Mouse (Mus musculus) stomach, postnatal 0 days (tissue): ENCODE data around the gene Zmiz1. TPM values are rescaled to one million over a fixed set of nuclear protein-coding genes. Genes with fewer than 3 reads are reported as not detected.

ENCODE experiments used
- ATAC-seq: fragments of 200-750 bp; cut with Nextera tagmentation; 2 replicates; pipeline ENCODE4 v1.8.0; 2017; ENCODE audit not compliant: low FRiP score, low TSS enrichment
- DNase-seq: peaks from one replicate; pipeline ENCODE4 v3.0.0-alpha.2; 2016; ENCODE audit warnings: low spot score
- H3K27ac ChIP-seq: fragments of 300-500 bp; sonication (generic); replicated peaks from 2 replicates; pipeline ENCODE4 v1.5.1; 2014; ENCODE audit warnings: mild to moderate bottlenecking, control low read depth
- H3K27me3 ChIP-seq: fragments of 300-500 bp; sonication (generic); 2 replicates; pipeline ENCODE4 v1.6.1; 2014; ENCODE audit warnings: low read length; ENCODE audit not compliant: control insufficient read depth, insufficient read depth
- H3K36me3 ChIP-seq: fragments of 300-500 bp; sonication (generic); 2 replicates; pipeline ENCODE4 v1.6.1; 2014; ENCODE audit warnings: low read length, mixed read lengths; ENCODE audit not compliant: control insufficient read depth, insufficient read depth
- H3K4me1 ChIP-seq: fragments of 300-500 bp; sonication (generic); replicated peaks from 2 replicates; pipeline ENCODE4 v1.6.1; 2014; ENCODE audit warnings: antibody characterized with exemption; ENCODE audit not compliant: control insufficient read depth, insufficient read depth
- H3K4me2 ChIP-seq: fragments of 300-500 bp; sonication (generic); replicated peaks from 2 replicates; pipeline ENCODE4 v1.6.1; 2014; ENCODE audit warnings: low read depth, mild to moderate bottlenecking, control low read depth, moderate library complexity
- H3K4me3 ChIP-seq: fragments of 300-500 bp; sonication (generic); 2 replicates; pipeline ENCODE4 v1.5.1; 2014; ENCODE audit warnings: low read depth, low read length, control low read depth
- H3K9ac ChIP-seq: fragments of 300-500 bp; sonication (generic); 2 replicates; pipeline ENCODE4 v1.6.1; 2014; ENCODE audit warnings: mild to moderate bottlenecking, low read length, control low read depth, mixed read lengths
- H3K9me3 ChIP-seq: fragments of 300-500 bp; sonication (generic); 2 replicates; pipeline ENCODE4 v1.6.1; 2016; ENCODE audit warnings: low read length; ENCODE audit not compliant: control insufficient read depth
- CTCF ChIP-seq: IDR thresholded peaks from 2 replicates; pipeline ENCODE4 v1.5.1; 2016; ENCODE audit warnings: antibody characterized with exemption, low read depth, mild to moderate bottlenecking, moderate library complexity
- EP300 ChIP-seq: optimal IDR thresholded peaks from 2 replicates; pipeline ENCODE3; 2016; ENCODE audit warnings: antibody characterized with exemption
- WGBS: fragments of 180-500 bp; shearing (Covaris S2); extraction: QIAGEN DNeasy Blood & Tissue Kit; methylation state at CpG from one replicate; pipeline ENCODE4 v1.1.7; 2014; 5-methylcytosine and 5-hydroxymethylcytosine counted together
- polyA plus RNA-seq: library from polyadenylated mRNA; unstranded; fragments of >200 nt; fragmentation: Nextera tagmentation; extraction: Ambion mirVana; gene quantifications from 2 replicates; pipeline ENCODE4 v1.2.1, GENCODE M21; 2015

Gene Zmiz1
- polyA plus RNA-seq, 1 experiment from 2014 or later: 13.0 TPM

DNA sequence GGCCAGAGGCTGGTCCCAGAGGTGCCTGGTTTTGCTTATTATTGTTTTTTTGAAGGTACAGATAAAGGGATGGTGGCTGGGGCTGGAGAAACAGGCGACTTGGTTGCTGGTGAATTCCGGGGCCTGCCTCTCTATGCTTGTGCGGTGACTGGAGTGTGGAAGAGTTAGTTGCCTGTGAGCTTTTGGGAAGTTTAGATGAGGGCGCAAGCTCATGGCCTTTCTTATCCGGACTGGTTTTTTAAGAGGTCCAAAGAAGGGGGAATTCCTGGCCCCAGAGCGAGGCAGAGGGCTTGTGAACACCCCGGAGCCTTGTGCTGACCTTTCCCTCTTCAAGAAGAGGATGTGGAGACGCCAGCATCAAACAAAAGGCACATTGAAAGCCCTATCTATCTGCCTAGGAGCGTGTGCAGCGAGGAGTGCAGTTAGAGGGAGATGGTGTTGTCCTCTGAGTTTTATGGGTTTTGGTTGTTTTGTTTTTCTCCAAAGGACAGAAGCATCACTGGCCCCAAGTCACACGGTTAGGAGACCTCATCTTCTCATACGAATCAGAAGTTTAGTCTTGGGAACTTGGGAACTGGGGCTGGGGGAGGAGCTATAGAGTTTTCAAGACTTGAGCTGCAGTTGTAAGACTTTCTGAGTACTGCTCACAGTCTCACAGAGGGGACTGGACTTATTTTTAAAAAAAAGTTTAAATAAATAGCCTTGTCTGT, 2.8 kb downstream of the Zmiz1 start:
- H3K9me3 ChIP-seq: no peaks in the 10 kb centered on the region
- TF ChIP-seq EP300: no peak
- TF ChIP-seq CTCF: no peak
- H3K4me1 ChIP-seq: peaks cover 30% of the 10 kb centered on the region
- H3K27ac ChIP-seq: peak overlapping the region; percentile 99
- H3K4me2 ChIP-seq: peak overlapping the region; percentile 81
- DNase-seq (no peak), ATAC-seq (no peak)
- no peaks in the 10 kb centered on the region for H3K36me3 ChIP-seq
- 14% methylated on average over 12 of the region's 12 CpGs for WGBS
- H3K4me3 ChIP-seq: peak overlapping the region; percentile 95
- peak overlapping the region; percentile 96 for H3K9ac ChIP-seq
- no peaks in the 10 kb centered on the region for H3K27me3 ChIP-seq

DNA sequence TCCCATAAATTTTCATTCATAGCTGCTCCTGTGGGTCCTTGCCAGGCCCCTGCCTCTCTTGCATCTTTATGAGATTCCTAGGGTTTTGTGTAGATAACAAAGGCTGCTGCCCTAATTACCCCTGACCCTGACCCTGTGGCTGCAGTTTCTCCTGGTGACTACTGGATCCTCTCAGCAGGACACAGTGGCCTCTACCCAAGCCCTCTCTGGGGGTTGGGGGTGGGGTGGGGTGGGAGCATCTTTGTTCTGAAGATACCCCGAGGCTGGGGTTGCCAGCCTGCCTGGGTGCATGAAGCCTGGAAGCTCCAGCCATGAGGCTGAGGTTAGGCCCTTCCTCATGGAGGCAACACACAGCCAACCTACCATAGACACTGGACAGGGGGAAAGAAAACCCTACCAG, 4.0 kb downstream of the Zmiz1 start:
- TF ChIP-seq EP300: no peak
- no peak for TF ChIP-seq CTCF
- Histone ChIP-seq H3K4me1 (peaks cover 36% of the 10 kb centered on the region), H3K27ac (peak overlapping the region; percentile 82; the same call in 1 of the 2 replicates), H3K4me3 (no peak overlapping the region), H3K27me3 (no peaks in the 10 kb centered on the region), H3K4me2 (no peak overlapping the region), H3K9me3 (no peaks in the 10 kb centered on the region), H3K9ac (no peak overlapping the region; the same call in 1 of the 2 replicates), H3K36me3 (no peaks in the 10 kb centered on the region)
- ATAC-seq (no peak), DNase-seq (no peak)
- 33% methylated on average over 1 of the region's 1 CpGs for WGBS

DNA sequence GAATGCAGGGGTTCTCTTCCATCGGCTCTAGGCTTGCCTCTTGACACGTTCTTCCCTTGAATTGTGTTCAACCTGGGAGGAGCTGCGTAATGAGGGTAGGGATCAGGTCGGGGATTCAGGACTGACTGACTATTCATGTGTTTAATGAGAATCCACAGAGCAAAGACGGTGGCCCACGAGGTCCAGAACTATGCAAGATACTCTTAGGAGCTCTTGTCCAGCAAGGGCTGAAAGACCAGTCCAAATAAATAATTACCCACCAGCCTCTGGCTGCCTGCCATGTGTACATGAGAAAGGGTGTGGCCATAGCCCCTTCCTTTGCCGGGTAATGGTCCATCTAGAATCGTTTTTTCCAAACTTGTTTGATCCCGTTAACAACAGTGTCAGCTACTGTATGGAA, 4.9 kb downstream of the Zmiz1 start:
- WGBS: 11% methylated on average over 9 of the region's 9 CpGs
- Histone ChIP-seq H3K27me3 (no peaks in the 10 kb centered on the region), H3K4me2 (peak overlapping the region; percentile 27), H3K9me3 (no peaks in the 10 kb centered on the region), H3K36me3 (no peaks in the 10 kb centered on the region), H3K4me1 (peaks cover 39% of the 10 kb centered on the region), H3K27ac (peak overlapping the region; percentile 82), H3K9ac (no peak overlapping the region), H3K4me3 (no peak overlapping the region)
- ATAC-seq (no peak), DNase-seq (no peak)
- TF ChIP-seq EP300: no peak
- TF ChIP-seq CTCF: no peak

DNA sequence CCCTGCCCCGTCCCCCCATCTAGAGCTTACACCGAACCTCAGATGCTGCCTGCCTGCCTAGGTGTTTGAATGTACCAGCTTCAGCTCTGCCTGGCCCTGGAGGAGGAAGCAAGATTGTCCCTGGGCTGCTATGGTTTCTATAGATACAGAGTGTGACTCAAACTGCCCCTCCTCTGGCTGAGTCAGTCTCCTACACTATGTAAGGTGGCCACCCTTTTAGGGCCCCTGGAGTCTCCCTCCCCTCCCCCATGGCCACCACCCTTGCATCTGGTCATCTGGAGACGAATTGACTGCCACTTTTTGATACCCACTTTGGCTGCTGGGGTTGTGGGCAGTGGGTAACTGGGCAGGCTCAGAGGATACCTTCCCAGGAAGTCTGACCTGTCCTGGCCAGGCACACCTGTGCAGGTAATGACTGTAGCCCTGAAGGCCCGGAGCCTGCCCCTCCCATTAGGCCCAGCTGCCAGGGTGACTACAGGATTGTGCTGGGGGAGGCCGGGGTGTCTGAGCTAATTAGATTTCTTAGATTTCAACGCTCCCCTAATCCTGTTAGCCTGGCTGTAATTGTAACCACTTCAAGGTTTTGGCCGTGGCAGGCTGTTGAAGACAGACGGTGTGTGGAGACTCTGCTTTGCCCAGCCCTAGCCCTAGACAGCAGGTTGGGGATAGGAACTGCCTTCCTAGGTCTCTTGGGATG, 5.8 kb downstream of the Zmiz1 start:
- H3K9ac ChIP-seq: peak overlapping the region; percentile 1; the same call in 1 of the 2 replicates
- H3K27ac ChIP-seq: peak overlapping the region; percentile 82
- ATAC-seq (peak; percentile 84), DNase-seq (peak; percentile 84)
- H3K4me2 ChIP-seq: peak overlapping the region; percentile 20; the same call in 1 of the 2 replicates
- TF ChIP-seq EP300: no peak
- no peak; the same call in 1 of the 2 replicates for TF ChIP-seq CTCF
- H3K4me3 ChIP-seq: no peak overlapping the region
- 47% methylated on average over 8 of the region's 8 CpGs for WGBS
- no peaks in the 10 kb centered on the region for H3K9me3 ChIP-seq
- H3K27me3 ChIP-seq: no peaks in the 10 kb centered on the region
- H3K4me1 ChIP-seq: peaks cover 39% of the 10 kb centered on the region
- H3K36me3 ChIP-seq: no peaks in the 10 kb centered on the region

DNA sequence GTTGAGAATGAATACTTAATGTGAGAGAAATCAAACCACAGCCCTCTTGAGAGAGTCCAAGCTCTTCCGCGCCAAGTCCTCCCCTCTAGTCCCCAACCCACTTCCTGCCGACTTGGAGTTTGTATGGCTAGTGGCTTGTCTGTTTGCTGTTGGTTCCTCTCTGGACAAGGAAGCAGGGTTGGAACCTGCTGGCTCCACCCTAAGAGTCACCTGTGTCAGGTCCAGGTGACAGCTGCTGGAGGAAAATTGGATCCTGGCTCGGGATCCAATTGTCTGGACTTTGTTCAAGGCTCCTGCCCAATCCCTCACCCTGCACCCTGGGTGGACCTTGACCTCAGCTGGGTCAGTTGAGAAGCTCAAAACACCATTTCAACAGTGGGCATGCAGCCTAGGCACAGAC, 7.4 kb downstream of the Zmiz1 start:
- TF ChIP-seq EP300: no peak
- no peak for TF ChIP-seq CTCF
- peak; percentile 77 for ATAC-seq
- DNase-seq: peak; percentile 79
- no peaks in the 10 kb centered on the region for H3K36me3 ChIP-seq
- H3K9me3 ChIP-seq: no peaks in the 10 kb centered on the region
- WGBS: 28% methylated on average over 4 of the region's 4 CpGs
- no peaks in the 10 kb centered on the region for H3K27me3 ChIP-seq
- H3K4me3 ChIP-seq: no peak overlapping the region
- peak overlapping the region; percentile 82 for H3K27ac ChIP-seq
- H3K4me2 ChIP-seq: no peak overlapping the region
- peaks cover 39% of the 10 kb centered on the region for H3K4me1 ChIP-seq
- no peak overlapping the region for H3K9ac ChIP-seq
